18 mouse cellular contexts compared by ENCODE assay signal in the genomic region with DNA sequence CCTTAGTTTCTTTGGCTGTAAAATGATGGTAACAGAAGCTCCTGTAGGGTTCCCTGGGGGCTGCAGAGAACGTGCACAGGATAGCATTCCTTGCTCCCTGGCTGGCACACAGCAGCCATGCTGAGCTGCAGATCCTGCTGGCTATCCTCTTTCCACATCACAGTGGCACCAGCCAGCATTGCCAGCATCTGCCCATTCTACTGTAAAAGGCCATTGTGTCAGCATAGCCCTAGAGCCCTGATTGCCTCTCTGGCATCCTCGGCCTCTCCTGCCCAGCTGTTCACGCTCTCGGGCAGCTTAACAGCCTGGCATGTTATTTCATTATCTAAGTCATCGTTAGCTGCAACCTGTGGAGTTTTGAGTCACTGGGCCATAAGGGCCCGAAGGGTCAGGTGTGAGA.
A peak's percentile ranks its signal among the peaks of the same experiment; 100 is the strongest.
DNase-seq lines count a peak whose midpoint lies in the region; ATAC-seq and TF ChIP-seq lines count a peak whose summit lies in the region.
"Had no signal": no experiment of that assay in that cellular context is flagged by ENCODE, and none has a peak within 500 bp of the region (broad histone marks: within the 10 kb centered on the region; RNA-seq: fewer than 3 reads in every experiment).

No protein-coding gene starts in this region.

- no peak for DNase-seq in hindbrain, embryonic 14.5 days (ENCODE audit: low spot score)
- no peak for DNase-seq in hindbrain, embryonic 10.5 days (ENCODE audit: low spot score)
- peak; percentile 55 for DNase-seq in Muller cell, postnatal 12 days (ENCODE audit: inconsistent ontology term)
- no peak for DNase-seq in embryonic facial prominence, embryonic 10.5 days (ENCODE audit: low spot score)
- DNase-seq in midbrain, postnatal 0 days (ENCODE audit: low spot score): peak; percentile 37
- no peak for DNase-seq in liver, embryonic 11.5 days (ENCODE audit: low spot score)
- no peak for DNase-seq in spleen, postnatal 4 days (ENCODE audit: low spot score in 2 of 2)
- DNase-seq: gastrocnemius, adult 2 months; heart, adult 18-20 months; kidney, adult 11 months; kidney, postnatal 25 days; lung, adult 18-20 months; thymus, postnatal 14 days had no signal

- peaks cover 12% of the 10 kb centered on the region for H3K4me1 ChIP-seq in hindbrain, embryonic 14.5 days (replicated peaks; ENCODE audit: control insufficient read depth, insufficient read depth, low read length)
- H3K4me1 ChIP-seq in hindbrain, embryonic 10.5 days (replicated peaks): peaks cover 17% of the 10 kb centered on the region
- peaks cover 25% of the 10 kb centered on the region for H3K4me1 ChIP-seq in embryonic facial prominence, embryonic 10.5 days
- no peaks in the 10 kb centered on the region for H3K4me1 ChIP-seq in midbrain, postnatal 0 days (ENCODE audit: insufficient read depth, low read length)
- 0 out of 2 replicates have a peak, but pooled peaks cover 4% of the 10 kb centered on the region for H3K4me1 ChIP-seq in liver, embryonic 11.5 days (replicated peaks; ENCODE audit: control insufficient read depth, insufficient read depth, low read length)

- H3K9ac ChIP-seq in hindbrain, embryonic 14.5 days: no peak overlapping the region
- no peak overlapping the region for H3K9ac ChIP-seq in midbrain, postnatal 0 days (replicated peaks; ENCODE audit: low read length, poor library complexity, severe bottlenecking)
- no peak overlapping the region for H3K9ac ChIP-seq in liver, embryonic 11.5 days (ENCODE audit: low read depth, low read length)
- H3K9ac ChIP-seq: embryonic facial prominence, embryonic 15.5 days; heart, embryonic 15.5 days; limb, embryonic 15.5 days; midbrain, embryonic 12.5 days had no signal

- no peaks in the 10 kb centered on the region for H3K36me3 ChIP-seq in hindbrain, embryonic 14.5 days (replicated peaks; ENCODE audit: control insufficient read depth, insufficient read depth)
- no peaks in the 10 kb centered on the region for H3K36me3 ChIP-seq in hindbrain, embryonic 10.5 days
- H3K36me3 ChIP-seq in embryonic facial prominence, embryonic 10.5 days (replicated peaks): no peaks in the 10 kb centered on the region
- H3K36me3 ChIP-seq in midbrain, postnatal 0 days (ENCODE audit: insufficient read depth, low read length): no peaks in the 10 kb centered on the region
- no peaks in the 10 kb centered on the region for H3K36me3 ChIP-seq in liver, embryonic 11.5 days (ENCODE audit: control insufficient read depth, insufficient read depth, low read length)
- H3K36me3 ChIP-seq: embryonic facial prominence, embryonic 15.5 days; heart, embryonic 15.5 days; limb, embryonic 15.5 days; midbrain, embryonic 12.5 days had no signal

- no peak overlapping the region for H3K4me2 ChIP-seq in hindbrain, embryonic 14.5 days (replicated peaks)
- no peak overlapping the region for H3K4me2 ChIP-seq in midbrain, postnatal 0 days (ENCODE audit: low read depth, low read length, poor library complexity, severe bottlenecking)
- H3K4me2 ChIP-seq in liver, embryonic 11.5 days: no peak overlapping the region
- H3K4me2 ChIP-seq: heart, embryonic 15.5 days; limb, embryonic 15.5 days; midbrain, embryonic 12.5 days had no signal

- no peak overlapping the region for H3K4me3 ChIP-seq in hindbrain, embryonic 14.5 days (replicated peaks; ENCODE audit: low read length)
- H3K4me3 ChIP-seq in hindbrain, embryonic 10.5 days: no peak overlapping the region
- H3K4me3 ChIP-seq in embryonic facial prominence, embryonic 10.5 days: no peak overlapping the region
- H3K4me3 ChIP-seq in midbrain, postnatal 0 days (ENCODE audit: low read depth, low read length): no peak overlapping the region
- no peak overlapping the region for H3K4me3 ChIP-seq in liver, embryonic 11.5 days (ENCODE audit: low read depth, low read length)
- H3K4me3 ChIP-seq: embryonic facial prominence, embryonic 15.5 days; gastrocnemius, adult 2 months; heart, embryonic 15.5 days; limb, embryonic 15.5 days; midbrain, embryonic 12.5 days had no signal

- H3K9me3 ChIP-seq in hindbrain, embryonic 14.5 days (ENCODE audit: control insufficient read depth, low read length): no peaks in the 10 kb centered on the region
- no peaks in the 10 kb centered on the region for H3K9me3 ChIP-seq in hindbrain, embryonic 10.5 days
- H3K9me3 ChIP-seq in embryonic facial prominence, embryonic 10.5 days: no peaks in the 10 kb centered on the region
- no peaks in the 10 kb centered on the region for H3K9me3 ChIP-seq in midbrain, postnatal 0 days (ENCODE audit: low read length)
- no peaks in the 10 kb centered on the region for H3K9me3 ChIP-seq in liver, embryonic 11.5 days (ENCODE audit: control insufficient read depth, low read length)
- H3K9me3 ChIP-seq: embryonic facial prominence, embryonic 15.5 days; G1E; heart, embryonic 15.5 days; limb, embryonic 15.5 days; midbrain, embryonic 12.5 days had no signal

- ATAC-seq in hindbrain, embryonic 14.5 days (ENCODE audit: low FRiP score): peak; percentile 41
- no peak for ATAC-seq in midbrain, postnatal 0 days (ENCODE audit: low FRiP score)
- ATAC-seq in liver, embryonic 11.5 days (replicated peaks; ENCODE audit: low FRiP score): no peak

- no peaks in the 10 kb centered on the region for H3K27me3 ChIP-seq in hindbrain, embryonic 14.5 days (ENCODE audit: control insufficient read depth, insufficient read depth, low read length)
- H3K27me3 ChIP-seq in hindbrain, embryonic 10.5 days (ENCODE audit: insufficient read depth, poor library complexity, severe bottlenecking): no peaks in the 10 kb centered on the region
- H3K27me3 ChIP-seq in embryonic facial prominence, embryonic 10.5 days (replicated peaks; ENCODE audit: low read depth, poor library complexity, severe bottlenecking): no peaks in the 10 kb centered on the region
- no peaks in the 10 kb centered on the region for H3K27me3 ChIP-seq in midbrain, postnatal 0 days (ENCODE audit: insufficient read depth, low read length)
- no peaks in the 10 kb centered on the region for H3K27me3 ChIP-seq in liver, embryonic 11.5 days (replicated peaks; ENCODE audit: control insufficient read depth, insufficient read depth, low read length)
- H3K27me3 ChIP-seq: embryonic facial prominence, embryonic 15.5 days; heart, embryonic 15.5 days; limb, embryonic 15.5 days; midbrain, embryonic 12.5 days had no signal

- H3K27ac ChIP-seq in hindbrain, embryonic 14.5 days: no peak overlapping the region
- no peak overlapping the region for H3K27ac ChIP-seq in hindbrain, embryonic 10.5 days
- peak overlapping the region; percentile 44; the same call in 1 of the 2 replicates for H3K27ac ChIP-seq in embryonic facial prominence, embryonic 10.5 days (replicated peaks)
- H3K27ac ChIP-seq in midbrain, postnatal 0 days (ENCODE audit: low read depth, low read length): no peak overlapping the region
- no peak overlapping the region for H3K27ac ChIP-seq in liver, embryonic 11.5 days (ENCODE audit: low read depth, low read length)
- H3K27ac ChIP-seq: embryonic facial prominence, embryonic 15.5 days; gastrocnemius, adult 2 months; heart, embryonic 15.5 days; limb, embryonic 15.5 days; midbrain, embryonic 12.5 days had no signal

- TF ChIP-seq CTCF in midbrain, postnatal 0 days (IDR thresholded peaks at IDR 0.05): no peak

- 48% methylated on average over 6 of the region's 6 CpGs for WGBS in hindbrain, embryonic 14.5 days
- 76% methylated on average over 6 of the region's 6 CpGs for WGBS in hindbrain, embryonic 10.5 days
- WGBS in embryonic facial prominence, embryonic 10.5 days: 71% methylated on average over 6 of the region's 6 CpGs
- WGBS in midbrain, postnatal 0 days: 56% methylated on average over 6 of the region's 6 CpGs
- 82% methylated on average over 6 of the region's 6 CpGs for WGBS in liver, embryonic 11.5 days

Comparison
In these comparisons a context has a peak if more than half of its experiments do, and no peak if none do; other contexts are left out.
1. DNase-seq: peak in Muller cell, postnatal 12 days (single experiment) and midbrain, postnatal 0 days (single experiment); none in hindbrain, embryonic 14.5 days (single experiment), hindbrain, embryonic 10.5 days (single experiment), embryonic facial prominence, embryonic 10.5 days (single experiment), liver, embryonic 11.5 days (single experiment) and spleen, postnatal 4 days (0 of 2).